Mouse (Mus musculus) gonadal fat pad, adult 2 months (tissue): ENCODE measurements around the gene Gm20498. TPM values are rescaled to one million over a fixed set of nuclear protein-coding genes. Genes with fewer than 3 reads are reported as not detected.
"Not testable (repeated sequence)": the region's sequence is repeated elsewhere in the genome, so short reads cannot be mapped to it uniquely, and the experiment has no call there.

ENCODE experiments used
- DNase-seq: peaks from one replicate; pipeline ENCODE4 v3.0.0-alpha.2; 2012; ENCODE audit warnings: low read depth
- polyA plus RNA-seq: library from polyadenylated mRNA; depleted of rRNA; stranded (reverse); fragments of >200 nt; gene quantifications from 2 replicates; pipeline ENCODE4 v1.2.3, GENCODE M21; 2012; rRNA removed

Gene Gm20498
- polyA plus RNA-seq = 15.3 and 15.6 TPM in 2 replicates

DNA sequence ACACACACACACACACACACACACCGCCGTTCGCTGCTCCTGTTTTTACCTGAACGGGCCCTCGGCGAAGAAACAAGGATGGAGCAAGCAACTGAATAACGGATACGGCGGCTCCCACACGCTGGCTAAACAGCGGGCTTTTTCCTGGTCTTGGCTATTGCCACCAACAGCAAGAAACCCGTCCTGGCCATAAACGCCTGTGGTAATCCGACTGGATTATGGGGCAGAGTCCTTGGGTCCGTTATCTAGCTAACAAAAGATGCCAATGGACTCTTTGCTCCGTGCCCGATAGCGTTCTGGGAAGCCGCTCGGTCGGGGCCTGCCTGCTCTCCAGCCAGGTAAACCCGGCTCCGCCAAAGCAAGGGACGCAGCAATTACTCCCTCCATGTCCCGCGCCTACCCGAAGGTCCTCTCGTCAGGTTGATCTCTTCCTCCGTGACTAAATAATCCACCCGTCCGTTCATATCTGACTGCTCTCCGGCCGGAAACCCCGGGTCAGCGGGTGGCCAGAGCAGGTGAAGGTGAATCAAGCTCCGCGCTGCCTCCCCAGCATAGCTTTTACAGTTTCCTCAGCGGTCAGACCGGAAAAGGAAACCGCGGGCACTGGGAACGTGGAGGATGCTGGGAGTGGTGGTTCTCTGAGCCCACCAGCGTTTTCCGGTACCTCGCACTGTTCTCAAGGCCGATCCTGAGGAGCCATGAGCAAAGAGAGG, at the start of gene Gm20498, which contains the start of gene Synj2bp:
Gm20498 (minus strand) TSS at position 590 of the 713 bp plus-strand sequence.
Synj2bp (minus strand) TSS at position 596 of the 713 bp plus-strand sequence.
- peak; percentile 36 for DNase-seq

DNA sequence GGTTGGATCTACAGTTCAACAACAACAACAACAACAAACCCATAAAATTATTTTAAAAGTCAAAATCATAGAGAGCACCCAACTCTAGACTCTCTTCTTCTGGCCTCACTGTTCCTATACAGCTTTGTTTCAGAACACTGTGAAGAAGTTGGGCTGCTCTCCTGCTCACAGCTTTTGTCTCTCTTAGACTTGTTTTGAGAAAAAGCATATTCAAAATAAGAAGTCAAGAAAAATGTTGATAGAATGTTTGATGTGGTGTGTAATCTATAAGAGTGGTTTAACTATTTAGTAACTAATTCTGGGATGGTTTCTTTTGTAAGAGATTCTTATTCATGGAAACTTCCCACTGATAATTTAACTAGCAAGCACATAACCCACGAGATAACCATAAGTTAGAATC, 35.7 kb upstream of the Gm20498 start, which contains the start of gene Adam21:
Adam21 (minus strand) TSS at position 101 of the 400 bp plus-strand sequence.
- DNase-seq = no peak

DNA sequence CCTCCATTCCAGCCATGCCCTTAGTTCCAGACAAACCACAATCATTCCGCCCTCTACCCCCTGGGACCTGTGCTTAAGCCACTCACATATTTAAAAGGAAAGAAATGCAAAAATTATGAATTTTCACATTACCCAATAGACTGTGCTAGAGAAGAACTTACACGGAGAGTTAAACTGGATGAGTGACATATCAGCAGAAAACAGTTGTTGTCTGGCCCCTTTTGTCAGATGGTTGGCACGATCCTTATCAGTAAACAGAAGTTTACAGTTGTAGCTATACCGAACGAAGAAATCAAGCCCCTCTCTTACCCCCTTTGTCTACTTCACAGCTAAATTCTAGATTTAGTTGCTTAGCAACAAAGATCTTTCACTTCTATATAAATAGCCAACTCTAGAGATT, 35.2 kb upstream of the Gm20498 start:
- DNase-seq = no peak

DNA sequence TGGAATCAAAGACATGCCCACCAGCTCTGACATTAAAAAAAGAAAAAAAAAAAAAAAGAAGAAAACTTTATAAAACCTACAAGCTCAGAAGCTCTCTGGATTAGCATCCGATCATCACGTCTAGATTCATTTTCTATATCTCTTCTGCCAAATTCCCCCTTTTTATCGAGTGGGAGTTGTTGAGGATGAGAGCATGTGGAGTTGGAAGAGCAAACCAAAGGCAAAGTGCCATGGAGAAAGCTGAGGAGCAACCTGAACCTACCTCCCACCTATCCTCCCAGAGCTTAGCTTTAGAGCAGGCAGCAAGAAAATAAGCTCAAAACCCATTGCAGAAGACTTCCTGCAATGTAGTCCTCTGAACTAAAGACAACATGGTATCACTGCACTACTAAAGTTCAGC, 31.5 kb upstream of the Gm20498 start:
- no peak for DNase-seq

DNA sequence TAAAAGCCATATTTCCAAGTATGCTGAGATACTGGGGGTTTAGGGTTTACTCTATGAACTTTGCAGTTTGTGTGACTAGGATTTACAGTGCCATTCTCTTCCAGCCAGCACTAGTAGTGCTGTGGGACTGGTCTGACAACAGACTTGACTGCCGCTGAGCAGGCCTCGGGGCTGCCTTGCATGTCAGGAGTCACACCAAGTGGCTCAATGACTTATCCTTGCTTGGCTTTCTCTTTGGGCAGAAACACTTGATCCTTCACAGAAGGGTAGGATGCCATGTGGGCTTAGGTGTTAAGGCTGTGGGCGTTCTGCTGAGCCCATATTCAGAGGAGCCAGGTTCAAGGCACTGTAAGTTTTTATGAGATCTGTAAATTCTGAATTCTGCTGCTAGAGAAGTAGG, 16.6 kb upstream of the Gm20498 start:
- DNase-seq = no peak

DNA sequence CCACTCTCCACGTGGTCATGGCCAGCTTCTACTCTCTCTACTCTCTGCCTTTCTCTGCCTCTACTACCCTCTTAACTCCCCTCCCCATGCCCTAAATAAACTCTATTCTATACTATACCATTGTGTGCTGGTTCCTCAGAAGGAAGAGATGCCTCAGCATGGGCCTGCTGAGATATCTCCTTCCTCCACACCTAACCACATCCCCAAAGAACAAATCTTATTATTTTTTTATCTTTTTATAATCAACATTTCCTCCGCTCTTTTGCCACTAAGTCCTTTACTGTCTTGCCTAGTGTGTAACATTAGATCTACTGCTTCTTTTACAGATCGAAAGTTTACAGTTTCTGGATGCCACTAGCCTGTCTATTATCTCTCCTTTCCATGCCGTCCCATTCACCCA, 14.5 kb upstream of the Gm20498 start:
- no peak for DNase-seq

DNA sequence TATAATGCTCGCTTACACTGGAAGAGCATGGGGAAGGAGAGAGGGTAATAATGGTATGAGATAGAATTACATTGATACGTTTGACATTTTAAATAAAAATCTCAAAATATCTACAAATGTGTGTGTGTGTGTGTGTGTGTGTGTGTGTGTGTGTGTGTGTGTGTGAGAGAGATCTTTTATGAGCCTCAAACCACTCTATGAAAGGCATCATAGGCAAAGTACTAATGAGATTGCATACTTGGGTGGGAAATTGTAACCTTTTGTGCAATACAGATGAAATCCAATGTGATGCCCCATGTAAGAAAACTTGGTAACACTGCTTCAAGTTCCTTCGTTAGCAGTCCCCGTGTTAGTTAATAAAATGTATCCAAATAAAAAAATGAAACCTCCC, 319 bp upstream of the Gm20498 start:
- DNase-seq = no peak

DNA sequence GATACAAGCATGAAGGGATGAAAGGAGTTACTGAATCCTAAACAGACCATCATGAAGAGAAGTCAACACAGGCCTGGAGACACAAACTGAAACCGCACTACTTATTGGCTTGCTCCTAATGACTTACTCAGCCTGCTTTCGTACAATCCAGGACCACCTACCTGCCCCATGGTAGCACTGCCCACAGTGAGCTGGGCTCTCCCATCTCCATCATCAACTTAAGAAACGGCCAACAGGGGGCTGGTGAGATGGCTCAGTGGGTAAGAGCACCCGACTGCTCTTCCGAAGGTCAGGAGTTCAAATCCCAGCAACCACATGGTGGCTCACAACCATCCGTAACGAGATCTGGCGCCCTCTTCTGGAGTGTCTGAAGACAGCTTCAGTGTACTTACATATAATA, 2.1 kb downstream of the Gm20498 start:
- DNase-seq = not testable (repeated sequence)

DNA sequence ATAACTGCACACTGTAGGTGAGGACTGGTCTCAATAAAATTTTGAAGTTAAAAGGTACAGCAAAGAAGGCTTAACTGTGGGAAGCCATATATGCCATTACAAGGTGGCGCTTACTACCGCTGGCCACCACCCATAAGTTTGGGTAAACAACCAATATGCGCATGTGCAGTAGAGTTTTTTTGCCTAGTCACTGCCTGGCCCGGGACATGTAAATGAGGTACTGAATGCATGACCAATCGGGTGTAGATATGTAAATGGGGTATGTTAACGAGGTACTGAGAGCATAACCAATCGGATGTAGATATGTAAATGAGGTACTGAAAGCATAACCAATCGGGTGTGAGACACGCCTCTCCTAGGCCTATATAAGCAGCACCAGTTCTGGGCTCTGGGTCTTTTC, 35.8 kb downstream of the Gm20498 start:
- DNase-seq = not testable (repeated sequence)

DNA sequence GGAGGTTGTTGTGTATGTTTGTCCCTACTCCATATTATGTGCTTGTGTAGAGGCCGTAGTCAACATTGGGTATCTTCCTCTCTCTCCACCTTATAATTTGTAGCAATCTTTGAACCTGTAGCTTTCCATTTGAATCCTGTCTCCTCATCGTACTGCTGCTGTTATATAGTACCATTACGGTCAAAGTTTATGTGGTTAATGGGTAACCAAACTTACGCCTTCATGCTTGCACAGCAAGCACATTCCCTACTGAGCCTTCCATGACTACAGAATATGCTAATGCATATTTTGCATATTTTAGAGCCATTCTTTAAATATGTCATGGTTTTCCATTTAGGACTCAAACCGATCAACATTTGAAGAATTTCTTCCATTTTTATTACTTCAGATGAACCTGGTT, 42.2 kb downstream of the Gm20498 start:
- no peak for DNase-seq

DNA sequence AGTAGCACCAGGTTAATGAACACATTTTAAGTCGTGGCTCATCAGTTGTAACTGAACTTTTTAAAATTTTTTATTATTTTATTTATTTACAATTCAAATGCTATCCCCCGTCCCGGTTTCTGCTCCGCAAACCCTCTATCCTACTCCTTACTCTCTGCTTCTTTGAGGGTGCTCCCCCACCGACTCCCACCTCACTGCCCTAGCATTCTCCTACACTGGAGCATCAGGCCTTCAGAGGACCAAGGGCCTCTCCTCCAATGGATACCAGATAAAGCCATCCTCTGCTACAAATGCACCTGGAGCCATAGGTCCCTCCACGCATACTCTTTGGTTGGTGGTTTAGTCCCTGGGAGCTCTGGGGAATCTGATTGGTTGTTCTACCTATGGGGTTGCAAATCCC, 47.4 kb downstream of the Gm20498 start:
- no peak for DNase-seq

DNA sequence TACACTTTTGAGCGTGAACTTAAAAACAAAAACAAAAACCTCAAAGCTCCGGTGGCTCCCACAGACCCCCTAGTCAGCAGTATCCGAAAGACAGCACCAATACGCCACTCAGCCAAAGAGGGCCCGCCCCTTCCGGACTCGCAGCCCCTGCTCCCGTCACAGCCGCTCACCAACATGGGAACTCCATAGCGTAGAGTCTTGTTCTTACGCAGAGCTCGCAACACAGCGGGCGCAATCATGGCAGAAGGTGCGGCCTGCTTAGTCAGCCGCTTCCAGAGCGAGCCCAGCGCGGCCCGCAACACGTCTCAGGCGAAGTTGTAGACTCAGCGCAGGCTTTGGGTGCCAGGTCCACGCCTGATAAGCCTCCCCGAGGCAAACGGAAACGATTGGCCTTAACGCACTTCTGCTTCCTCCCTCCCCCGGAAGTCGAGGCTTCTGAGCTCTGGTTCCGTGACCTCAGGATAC, 47.9 kb downstream of the Gm20498 start, which contains the start of gene Cox16:
Cox16 (minus strand) TSS at position 401 of the 465 bp plus-strand sequence.
- DNase-seq = peak; percentile 50

DNA sequence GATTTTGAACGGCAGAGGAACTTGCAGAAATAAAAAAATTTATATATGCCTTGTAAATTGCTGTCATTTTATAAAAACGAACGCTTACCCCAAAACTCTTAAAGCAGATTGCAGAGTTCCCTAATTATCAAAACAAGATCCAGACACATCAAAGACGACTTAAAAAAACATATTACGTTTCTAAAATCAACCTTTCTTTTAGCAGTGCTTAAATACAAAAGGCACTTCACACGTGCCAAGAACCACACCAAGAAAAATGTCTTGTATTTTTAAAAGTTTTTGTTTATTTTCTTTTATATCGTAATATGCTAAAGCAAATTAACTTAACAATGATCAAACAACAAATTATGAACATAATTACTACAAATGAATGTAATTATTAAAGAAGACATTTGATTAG, 48.5 kb downstream of the Gm20498 start:
- DNase-seq = no peak

DNA sequence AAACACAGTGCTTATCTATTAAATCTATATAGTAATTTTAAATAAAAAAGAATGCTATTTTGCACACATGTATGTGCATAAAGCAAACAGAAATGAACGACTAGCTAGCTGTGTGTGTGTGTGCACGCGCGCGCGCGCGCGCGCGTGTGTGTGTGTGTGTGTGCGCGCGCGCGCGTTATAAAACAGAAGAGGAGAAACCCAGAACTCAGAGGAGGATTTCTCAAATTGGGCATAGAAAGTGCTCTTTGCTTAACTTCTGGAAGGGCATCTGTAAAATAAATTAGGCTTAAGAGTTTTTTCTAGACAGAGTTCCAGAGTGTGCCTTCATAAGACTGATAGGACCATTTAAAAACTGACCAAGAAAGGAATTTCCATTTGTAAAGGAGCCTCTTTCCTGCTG, 49.0 kb downstream of the Gm20498 start:
- DNase-seq = no peak

DNA sequence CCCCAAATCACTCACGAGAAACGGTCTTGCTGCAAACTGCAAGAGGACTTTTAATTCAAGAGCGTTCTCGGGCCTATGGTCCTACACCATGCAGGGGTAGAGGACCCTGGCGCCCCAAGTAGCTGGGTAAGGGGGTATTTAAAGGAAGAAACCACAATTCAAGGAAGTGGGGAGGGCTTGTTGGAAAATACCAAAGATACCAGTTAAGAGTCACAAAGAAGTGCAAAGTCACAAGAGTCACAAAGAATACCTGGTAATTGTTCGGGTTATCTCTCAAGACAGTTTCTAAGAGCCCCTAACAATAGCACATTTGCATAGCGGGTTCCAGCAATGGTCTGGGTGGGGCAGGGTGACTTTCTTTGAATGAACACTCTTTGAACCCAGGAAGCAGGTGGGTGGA, 73.7 kb downstream of the Gm20498 start:
- not testable (repeated sequence) for DNase-seq

DNA sequence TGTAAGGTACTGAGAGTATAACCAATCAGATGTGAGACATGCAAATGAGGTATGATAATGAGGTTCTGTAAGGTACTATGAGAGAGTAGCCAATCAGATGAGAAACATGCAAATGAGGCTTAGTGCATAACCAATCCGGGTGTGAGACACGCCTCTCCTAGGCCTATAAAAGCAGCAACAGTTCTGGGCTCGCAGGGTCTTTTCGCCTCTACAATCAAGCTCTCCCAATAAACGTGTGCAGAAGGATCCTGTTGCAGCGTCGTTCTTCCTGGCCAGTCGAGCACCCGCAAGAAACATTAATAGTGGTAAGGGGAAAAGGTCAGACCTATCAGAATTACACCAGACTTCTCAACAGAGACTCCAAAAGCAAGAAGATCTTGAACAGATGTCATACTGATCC, 93.7 kb downstream of the Gm20498 start:
- DNase-seq = not testable (repeated sequence)

DNA sequence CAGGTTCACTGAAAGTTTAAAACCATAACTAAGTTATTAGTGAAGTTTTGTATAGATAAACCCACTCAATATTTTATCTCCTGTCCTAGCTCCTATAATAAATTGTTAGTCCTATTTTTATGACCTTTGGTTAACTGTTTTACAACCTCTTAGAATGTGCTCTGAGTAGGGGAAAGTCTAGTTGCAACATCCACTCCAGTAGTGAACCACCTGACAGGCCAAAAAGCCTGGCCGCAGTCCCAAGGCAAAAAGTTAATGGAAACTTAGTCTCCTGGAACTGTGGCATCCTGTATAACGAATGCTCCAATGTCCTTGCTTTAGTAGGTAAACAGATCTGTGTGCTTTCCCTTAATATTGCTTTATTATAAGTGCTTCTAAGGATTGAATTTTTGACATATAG, 97.9 kb downstream of the Gm20498 start:
- DNase-seq = not testable (repeated sequence)

DNA sequence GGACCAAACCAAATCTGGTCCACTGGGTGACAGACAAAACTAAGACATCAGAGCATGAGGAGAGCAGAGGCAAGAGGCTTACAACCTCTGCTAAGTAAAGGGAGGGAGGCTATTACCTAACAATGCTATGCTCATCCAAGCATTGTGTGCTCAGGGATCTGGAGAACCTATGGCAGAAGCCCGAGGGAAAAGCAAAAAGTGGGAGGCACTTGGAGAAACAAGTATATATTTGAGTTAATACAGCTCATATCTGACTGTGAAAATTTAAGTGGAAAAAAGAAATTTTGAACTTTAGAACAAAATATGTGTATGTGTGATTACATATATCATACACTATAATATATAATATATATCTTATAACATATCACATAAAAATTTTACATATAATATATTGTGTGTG, 110.9 kb downstream of the Gm20498 start, which contains the start of gene Adam4:
Adam4 (minus strand) TSS at position 101 of the 400 bp plus-strand sequence.
- DNase-seq = no peak

DNA sequence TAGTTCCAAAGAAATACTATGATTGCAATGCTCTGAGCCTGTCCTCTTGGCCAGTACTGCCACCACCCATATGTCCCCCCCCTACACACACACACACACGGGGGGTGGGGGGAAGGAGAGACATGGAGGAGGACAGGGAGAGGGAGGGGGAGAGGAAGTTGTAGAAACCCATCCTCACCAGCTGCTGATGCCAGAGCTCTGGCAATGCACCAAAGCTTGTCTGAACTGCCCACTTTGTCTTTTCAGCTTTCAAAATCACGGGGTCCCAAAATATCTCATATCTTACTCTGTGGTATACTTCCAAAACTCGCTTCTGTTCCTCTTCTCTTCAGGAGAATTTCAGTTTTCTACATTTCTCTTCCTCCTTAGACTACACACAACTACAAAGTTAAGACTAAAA, 119.5 kb downstream of the Gm20498 start:
- DNase-seq = no peak

DNA sequence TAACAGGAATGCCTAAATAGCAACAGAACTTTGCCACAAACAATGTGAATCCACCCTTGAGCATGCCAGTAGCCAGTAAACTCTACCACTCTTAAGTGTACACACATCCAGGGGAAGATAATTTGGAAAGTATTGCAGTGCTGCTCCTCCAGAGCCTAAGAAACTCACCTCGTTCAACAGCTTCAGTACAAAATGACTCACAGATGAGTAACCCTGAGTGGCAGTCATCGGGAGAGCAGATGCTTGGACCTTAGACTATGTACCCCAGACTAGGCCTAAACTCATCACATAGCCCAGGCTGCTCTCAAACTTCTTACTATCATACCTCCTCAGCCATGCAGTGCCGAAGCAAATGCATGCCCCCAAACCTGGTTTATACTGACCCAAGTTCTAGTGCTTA, 123.7 kb downstream of the Gm20498 start:
- DNase-seq = no peak

DNA sequence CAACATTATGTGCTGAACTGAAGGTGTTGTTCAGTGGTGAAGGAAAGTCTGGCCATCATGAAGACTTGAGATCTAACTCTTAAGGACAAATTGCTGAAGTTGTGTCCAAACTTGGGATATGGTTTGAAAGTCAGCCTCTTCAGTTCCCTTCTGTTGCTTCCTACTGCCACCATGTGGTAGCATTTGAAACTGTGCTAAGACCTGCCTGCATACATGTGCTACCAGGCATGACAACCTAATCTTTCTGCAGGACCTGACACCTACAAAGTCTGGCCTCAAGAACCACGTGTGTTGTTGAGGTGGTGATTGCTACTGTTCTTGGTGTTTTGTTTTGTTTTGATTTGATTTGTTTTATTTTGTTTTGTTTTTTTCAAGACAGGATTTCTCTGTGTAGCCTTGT, 130.5 kb downstream of the Gm20498 start:
- DNase-seq = no peak

DNA sequence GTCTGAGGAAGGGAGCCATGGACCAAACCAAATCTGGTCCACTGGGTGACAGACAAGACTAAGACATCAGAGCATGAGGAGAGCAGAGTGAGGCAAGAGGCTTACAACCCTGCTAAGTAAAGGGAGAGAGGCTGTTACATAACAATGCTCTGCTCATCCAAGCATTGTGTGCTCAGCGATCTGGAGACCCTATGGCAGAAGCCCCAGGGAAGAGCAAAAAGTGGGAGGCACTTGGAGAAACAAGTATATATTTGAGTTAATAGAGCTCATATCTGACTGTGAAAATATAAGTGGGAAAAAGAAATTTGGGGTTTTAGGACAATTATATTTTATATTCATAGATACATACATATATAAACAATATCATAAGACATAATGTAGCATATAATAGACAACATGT, 153.3 kb downstream of the Gm20498 start, which contains the start of gene Gm4787:
Gm4787 (minus strand) TSS at position 101 of the 400 bp plus-strand sequence.
- DNase-seq = not testable (repeated sequence)

DNA sequence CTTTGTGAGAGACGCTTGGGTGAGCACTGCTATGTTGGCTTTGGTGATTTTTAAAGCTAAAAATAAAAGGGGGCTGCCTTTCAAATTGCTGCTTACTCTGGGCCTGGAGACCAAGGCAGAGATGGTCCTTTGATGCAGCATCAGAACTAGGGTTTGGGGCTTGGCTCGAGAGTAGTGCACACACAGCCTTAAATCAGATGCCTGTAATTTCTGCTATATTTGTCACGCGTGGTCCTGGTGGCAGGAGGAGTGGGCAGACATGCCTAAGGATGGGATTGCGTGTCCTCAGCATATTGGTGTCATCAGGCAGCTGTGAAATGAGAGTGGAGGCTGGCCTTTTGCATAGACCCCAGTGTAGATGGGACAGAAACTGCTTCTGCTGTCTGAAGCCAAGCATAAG, 198.9 kb downstream of the Gm20498 start:
- no peak for DNase-seq
